Mouse (Mus musculus) small intestine, adult 2 months (tissue): ENCODE measurements at regions not wholly inside any gene's neighbourhood (a gene's known extent, or its start where the extent isn't known, plus 50 kb on each side); places are given as distances from the start of the nearest gene placed in this dataset.

Source experiments
- H3K27ac ChIP-seq: fragments of 200-500 bp; 2 replicates; pipeline ENCODE4 v1.5.1; 2012; ENCODE audit warnings: low read depth, low read length, control low read depth, inconsistent platforms; ENCODE audit not compliant: insufficient read depth
- H3K27me3 ChIP-seq: fragments of 200-500 bp; 2 replicates; pipeline ENCODE4 v1.6.1; 2012; ENCODE audit warnings: mild to moderate bottlenecking, moderate library complexity, low read length, inconsistent platforms; ENCODE audit not compliant: control insufficient read depth, insufficient read depth
- H3K36me3 ChIP-seq: fragments of 200-500 bp; 2 replicates; pipeline ENCODE4 v1.6.1; 2012; ENCODE audit warnings: mild to moderate bottlenecking, low read length, control low read depth, inconsistent platforms; ENCODE audit not compliant: control insufficient read depth, insufficient read depth
- H3K4me1 ChIP-seq: fragments of 200-500 bp; 2 replicates; pipeline ENCODE4 v1.6.1; 2012; ENCODE audit warnings: low read length, inconsistent platforms, mixed read lengths; ENCODE audit not compliant: control insufficient read depth, insufficient read depth, insufficient read length
- H3K4me3 ChIP-seq: fragments of 200-500 bp; 2 replicates; pipeline ENCODE4 v1.5.1; 2012; ENCODE audit warnings: low read depth, mild to moderate bottlenecking, control low read depth, inconsistent platforms, low read length, moderate library complexity
- CTCF ChIP-seq: fragments of 200-500 bp; IDR thresholded peaks from 2 replicates; pipeline ENCODE4 v1.5.1; 2012; ENCODE audit warnings: low read depth, mild to moderate bottlenecking, control low read depth, inconsistent platforms, low read length, moderate library complexity, mixed read lengths; ENCODE audit not compliant: insufficient replicate concordance, insufficient read length; ENCODE audit errors: extremely low read depth
- POLR2A ChIP-seq: fragments of 200-500 bp; IDR thresholded peaks from 2 replicates; pipeline ENCODE4 v1.6.1; 2012; ENCODE audit warnings: low read depth, mild to moderate bottlenecking, control low read depth, inconsistent platforms, low read length, moderate library complexity
- WGBS: fragments of 180-500 bp; shearing (Covaris S2); methylation state at CpG from one replicate; pipeline ENCODE4 v1.1.7; 2018; 5-methylcytosine and 5-hydroxymethylcytosine counted together

DNA sequence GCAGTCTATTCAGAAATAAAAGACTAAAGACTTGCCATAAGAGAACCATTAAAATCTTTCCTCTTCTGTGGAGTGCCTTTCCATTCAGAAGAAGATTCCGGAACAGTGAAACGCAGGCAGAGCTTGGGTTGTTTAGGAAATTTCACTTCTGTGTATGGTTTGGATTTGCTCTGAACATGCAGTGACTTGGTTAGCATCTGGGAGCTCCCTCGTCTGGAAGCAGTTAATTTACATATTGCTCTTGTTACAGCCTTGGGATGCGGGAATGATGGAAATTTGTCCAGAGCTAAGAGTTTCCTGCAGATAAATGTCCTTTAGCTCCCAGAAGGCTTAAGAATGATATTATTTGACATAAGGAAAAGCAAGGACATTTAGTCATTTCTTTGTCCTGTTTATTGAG is 56.4 kb upstream of the Itga6 start:
- no peak overlapping the region for H3K4me3 ChIP-seq
- no peaks in the 10 kb centered on the region for H3K36me3 ChIP-seq
- TF ChIP-seq POLR2A, result no peak
- no peak for TF ChIP-seq CTCF
- 88% methylated on average over 4 of the region's 4 CpGs for WGBS
- H3K27me3 ChIP-seq, result no peaks in the 10 kb centered on the region
- H3K27ac ChIP-seq, result no peak overlapping the region
- H3K4me1 ChIP-seq, result peaks cover 18% of the 10 kb centered on the region; the same call in 1 of the 2 replicates

DNA sequence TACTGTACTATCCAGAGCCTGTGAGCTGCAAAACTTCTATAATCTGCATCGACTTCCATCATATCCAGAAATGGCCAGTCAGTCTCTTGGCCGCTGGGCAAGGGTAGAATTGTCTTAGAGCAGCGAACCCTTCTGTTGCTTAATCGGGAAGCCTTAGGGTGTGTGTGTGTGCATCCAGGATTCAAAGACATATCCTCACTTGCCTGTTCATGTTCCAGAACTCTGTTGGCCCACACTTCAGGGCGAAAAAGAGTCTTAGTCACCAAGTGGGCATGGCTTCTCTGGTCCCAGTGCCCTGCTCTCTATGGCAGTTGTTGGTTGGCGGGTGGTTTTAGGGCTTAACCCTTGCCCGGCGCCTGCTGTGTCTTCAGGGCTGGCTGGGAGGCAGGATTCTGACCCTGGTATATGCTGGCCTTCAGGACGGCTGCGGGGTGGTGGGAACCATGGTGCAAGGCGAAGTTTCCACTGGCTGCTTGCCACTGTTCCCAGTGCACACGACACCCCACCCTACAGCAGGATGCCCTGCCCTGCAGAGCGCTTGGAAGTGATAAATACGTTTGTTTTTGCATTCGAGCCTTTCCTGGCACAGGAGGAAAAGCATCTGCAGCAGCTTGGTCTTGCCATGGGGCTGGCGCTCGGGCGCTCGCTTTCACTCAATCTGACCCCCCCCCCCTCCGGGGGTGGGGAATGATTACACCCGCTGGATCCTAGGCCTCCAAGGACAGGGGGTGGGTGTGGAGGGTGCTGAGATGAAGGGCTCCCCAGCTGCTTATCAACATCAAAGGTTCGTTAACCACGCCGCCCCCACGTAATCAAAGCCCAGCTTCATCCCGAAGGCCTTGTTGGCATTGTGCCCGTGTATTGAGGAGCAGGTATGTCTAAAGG is 54.9 kb upstream of the Itga6 start:
- Histone ChIP-seq H3K27me3 (no peaks in the 10 kb centered on the region), H3K4me3 (peak overlapping the region; percentile 10), H3K36me3 (no peaks in the 10 kb centered on the region), H3K4me1 (peaks cover 12% of the 10 kb centered on the region; the same call in 1 of the 2 replicates), H3K27ac (peak overlapping the region; percentile 72)
- TF ChIP-seq CTCF (no peak), POLR2A (no peak)
- WGBS, result 14% methylated on average over 27 of the region's 27 CpGs

DNA sequence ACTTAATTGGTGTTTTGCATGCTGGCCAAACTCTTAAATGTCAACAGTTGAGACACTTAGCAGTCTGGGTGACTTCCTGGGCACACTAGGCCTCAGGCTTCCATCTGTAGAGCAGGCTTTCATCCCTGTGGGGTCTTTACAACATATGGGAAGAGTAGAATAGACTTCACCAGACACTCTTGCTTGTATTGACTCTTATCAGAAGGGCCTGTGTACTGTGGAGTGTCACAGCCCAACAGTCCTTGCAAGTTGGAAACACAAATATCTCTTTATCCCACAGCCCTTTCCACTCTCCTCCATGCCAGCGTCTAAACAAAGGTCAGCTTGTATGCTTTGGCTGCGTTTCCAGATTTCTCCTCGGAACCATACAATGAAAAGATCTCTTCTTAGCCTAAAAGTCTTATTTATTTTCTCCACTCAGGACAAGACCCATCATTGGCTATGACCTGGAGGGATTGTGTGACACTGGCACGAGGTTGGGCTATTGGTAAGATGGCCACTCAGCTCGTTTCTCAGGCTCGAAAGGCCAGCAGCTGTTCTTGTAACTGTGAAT is 50.6 kb upstream of the Itga6 start:
- Histone ChIP-seq H3K4me3 (no peak overlapping the region), H3K27me3 (no peaks in the 10 kb centered on the region), H3K36me3 (no peaks in the 10 kb centered on the region), H3K27ac (no peak overlapping the region), H3K4me1 (peaks cover 11% of the 10 kb centered on the region; the same call in 1 of the 2 replicates)
- TF ChIP-seq POLR2A, result no peak
- no peak for TF ChIP-seq CTCF
- 65% methylated on average over 6 of the region's 6 CpGs for WGBS
